Mouse (Mus musculus) midbrain, embryonic 10.5 days (tissue): ENCODE measurements at regions not wholly inside any gene's neighbourhood (a gene's known extent, or its start where the extent isn't known, plus 50 kb on each side); places are given as distances from the start of the nearest gene placed in this dataset.
A peak's percentile ranks its signal among the peaks of the same experiment; 100 is the strongest.
"Not testable (repeated sequence)": the region's sequence is repeated elsewhere in the genome, so short reads cannot be mapped to it uniquely, and the experiment has no call there.

Experiments
- DNase-seq: peaks from one replicate; pipeline ENCODE4 v3.0.0-alpha.2; 2017; ENCODE audit warnings: low spot score
- H3K27ac ChIP-seq: fragments of 300-500 bp; sonication (generic); replicated peaks from 2 replicates; pipeline ENCODE4 v1.5.1; 2016; ENCODE audit warnings: mild to moderate bottlenecking
- H3K27me3 ChIP-seq: fragments of 300-500 bp; sonication (generic); 2 replicates; pipeline ENCODE4 v1.6.1; 2016; ENCODE audit warnings: low read depth, mild to moderate bottlenecking; ENCODE audit not compliant: poor library complexity, severe bottlenecking
- H3K36me3 ChIP-seq: fragments of 300-500 bp; sonication (generic); 2 replicates; pipeline ENCODE4 v1.6.1; 2016; ENCODE audit warnings: mild to moderate bottlenecking, moderate library complexity
- H3K4me1 ChIP-seq: fragments of 300-500 bp; sonication (generic); 2 replicates; pipeline ENCODE4 v1.6.1; 2016
- H3K4me3 ChIP-seq: fragments of 300-500 bp; sonication (generic); 2 replicates; pipeline ENCODE4 v1.5.1; 2016; ENCODE audit warnings: mild to moderate bottlenecking, moderate library complexity
- H3K9me3 ChIP-seq: fragments of 300-500 bp; sonication (generic); replicated peaks from 2 replicates; pipeline ENCODE4 v1.6.1; 2016; ENCODE audit warnings: mild to moderate bottlenecking
- WGBS: fragments of 180-500 bp; shearing (Covaris S2); methylation state at CpG from one replicate; pipeline ENCODE4 v1.1.7; 2016; 5-methylcytosine and 5-hydroxymethylcytosine counted together

DNA sequence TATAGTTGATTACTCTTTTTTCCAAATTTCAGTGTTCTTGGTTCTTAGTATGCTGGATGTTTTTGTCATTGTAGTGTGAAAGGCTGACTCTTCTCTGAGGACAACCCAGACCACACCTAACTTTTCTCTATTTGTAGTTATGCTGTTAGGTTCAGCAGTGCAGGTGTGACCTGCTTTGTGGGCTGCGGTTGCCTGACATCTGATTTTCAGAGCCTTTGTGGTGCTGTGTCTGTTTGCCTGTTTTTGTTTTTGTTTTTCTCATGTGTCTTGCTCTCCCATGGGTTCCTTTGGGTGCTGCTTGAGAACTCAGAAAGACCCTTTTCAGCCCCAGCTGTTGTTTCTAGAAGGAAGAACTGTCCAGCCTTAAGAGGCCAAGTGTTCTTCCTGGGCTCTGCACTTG, 52.0 kb upstream of the Trpm1 start:
- Histone ChIP-seq H3K4me1 (no peaks in the 10 kb centered on the region), H3K9me3 (0 out of 2 replicates have a peak, but pooled peaks cover 5% of the 10 kb centered on the region), H3K36me3 (no peaks in the 10 kb centered on the region), H3K4me3 (no peak overlapping the region), H3K27me3 (no peaks in the 10 kb centered on the region), H3K27ac (no peak overlapping the region)
- 86% methylated on average over 1 of the region's 1 CpGs for WGBS
- DNase-seq = no peak

DNA sequence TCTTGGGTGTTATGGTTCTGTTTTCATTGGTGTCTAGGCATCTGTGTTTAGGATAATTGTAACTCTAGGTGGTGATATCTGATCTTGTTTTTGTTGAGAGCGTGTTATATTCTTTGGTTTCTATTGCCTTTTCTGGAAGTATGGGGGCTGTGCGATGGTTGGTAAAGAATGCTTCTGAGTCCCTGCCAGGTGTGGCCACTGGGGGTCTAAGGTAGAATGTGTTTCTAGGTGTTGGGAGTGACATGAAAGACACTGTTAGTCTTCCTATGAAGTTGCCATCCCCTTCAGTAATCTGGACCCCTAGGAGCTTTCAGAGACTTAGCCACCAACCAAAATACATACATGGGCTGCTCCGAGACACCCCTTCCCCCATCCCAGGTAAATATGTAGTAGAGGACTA, 54.0 kb upstream of the Trpm1 start:
- Histone ChIP-seq H3K9me3 (no peaks in the 10 kb centered on the region), H3K27me3 (no peaks in the 10 kb centered on the region), H3K36me3 (no peaks in the 10 kb centered on the region), H3K4me3 (no peak overlapping the region), H3K27ac (no peak overlapping the region), H3K4me1 (no peaks in the 10 kb centered on the region)
- no peak for DNase-seq
- WGBS = 87% methylated on average over 3 of the region's 3 CpGs

DNA sequence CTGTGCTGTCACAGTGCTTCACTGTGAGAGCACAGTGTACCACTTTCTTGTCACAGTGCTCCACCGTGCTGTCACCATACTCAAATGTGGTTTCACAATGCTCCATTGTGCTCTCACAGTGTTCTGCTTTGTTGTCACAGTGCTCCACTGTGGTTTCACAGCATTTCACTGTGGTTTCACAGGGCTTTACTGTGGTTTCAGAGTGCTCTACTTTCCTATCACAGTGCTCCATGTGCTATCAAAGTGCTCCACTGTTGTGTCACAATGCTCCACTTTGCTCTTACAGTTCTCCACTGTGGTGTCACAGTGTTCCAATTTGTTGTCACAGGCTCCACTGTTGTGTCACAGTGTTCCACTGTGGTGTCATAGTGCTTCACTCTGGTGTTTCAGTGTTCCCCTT, 63.6 kb upstream of the Trpm1 start:
- no peaks in the 10 kb centered on the region for H3K9me3 ChIP-seq
- no peaks in the 10 kb centered on the region for H3K36me3 ChIP-seq
- no peak overlapping the region for H3K27ac ChIP-seq
- 89% methylated on average over 1 of the region's 1 CpGs for WGBS
- H3K27me3 ChIP-seq = no peaks in the 10 kb centered on the region
- no peak for DNase-seq
- H3K4me3 ChIP-seq = no peak overlapping the region
- no peaks in the 10 kb centered on the region for H3K4me1 ChIP-seq

DNA sequence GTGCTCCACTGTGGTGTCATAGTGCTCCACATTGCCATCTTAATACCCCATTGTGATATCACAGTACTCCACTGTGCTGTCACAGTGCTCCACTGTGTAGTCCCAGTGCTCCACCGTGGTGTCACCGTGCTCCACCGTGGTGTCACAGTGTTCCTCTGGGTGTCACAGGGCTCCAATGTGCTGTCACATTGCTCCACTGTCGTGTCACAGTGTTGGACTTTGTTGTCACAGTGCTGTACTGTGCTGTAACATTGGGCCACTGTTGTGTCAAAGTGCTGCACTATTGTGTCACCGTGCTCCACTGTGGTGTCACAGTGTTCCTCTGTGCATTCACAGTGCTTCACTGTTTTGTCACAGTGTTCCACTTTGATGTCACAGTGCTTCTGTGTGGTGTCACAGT, 64.6 kb upstream of the Trpm1 start:
- DNase-seq = no peak
- H3K4me3 ChIP-seq = no peak overlapping the region
- no peak overlapping the region for H3K27ac ChIP-seq
- H3K36me3 ChIP-seq = no peaks in the 10 kb centered on the region
- no peaks in the 10 kb centered on the region for H3K9me3 ChIP-seq
- H3K4me1 ChIP-seq = no peaks in the 10 kb centered on the region
- 89% methylated on average over 5 of the region's 5 CpGs for WGBS
- no peaks in the 10 kb centered on the region for H3K27me3 ChIP-seq

DNA sequence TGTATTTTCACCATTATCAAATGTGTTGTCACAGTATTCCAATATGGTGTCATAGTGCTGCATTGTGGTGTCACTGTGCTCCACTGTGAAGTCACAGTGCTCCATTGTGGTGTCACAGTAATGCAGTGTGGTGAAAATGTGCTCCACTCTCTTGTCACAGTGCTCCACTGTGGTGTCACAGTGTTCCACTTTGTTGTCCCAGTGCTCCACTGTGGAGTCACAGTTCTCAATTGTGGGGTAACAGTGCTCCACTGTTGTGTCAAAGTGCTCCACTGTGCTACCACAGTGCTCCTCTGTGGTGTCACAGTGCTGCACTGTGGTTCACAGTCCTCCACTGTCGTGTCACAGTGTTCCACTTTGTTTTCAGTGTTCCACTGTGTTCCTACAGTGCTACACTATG, 69.7 kb upstream of the Trpm1 start:
- H3K4me3 ChIP-seq, H3K9me3 ChIP-seq, H3K27ac ChIP-seq, H3K36me3 ChIP-seq, DNase-seq, H3K4me1 ChIP-seq, H3K27me3 ChIP-seq: not testable (repeated sequence)
- WGBS = 75% methylated on average over 1 of the region's 1 CpGs

DNA sequence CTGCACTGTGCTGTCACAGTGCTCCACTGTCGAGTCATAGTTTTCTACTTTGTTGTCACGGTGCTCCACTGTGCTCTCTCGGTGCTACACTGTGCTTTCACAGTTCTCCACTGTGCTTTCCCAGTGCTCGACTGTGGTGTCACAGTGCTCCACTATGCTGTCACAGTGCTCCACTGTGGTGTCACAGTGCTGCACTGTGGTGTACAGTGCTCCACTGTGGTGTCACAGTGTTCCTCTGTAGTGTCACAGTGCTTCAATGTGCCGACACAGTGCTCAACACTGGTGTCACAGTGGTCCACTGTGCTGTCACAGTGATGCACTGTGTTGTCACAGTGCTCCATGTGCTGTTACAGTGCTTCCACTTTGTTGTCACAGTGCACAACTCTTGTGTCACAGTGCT, 71.0 kb upstream of the Trpm1 start:
- DNase-seq = no peak
- 82% methylated on average over 5 of the region's 5 CpGs for WGBS
- H3K4me1 ChIP-seq = no peaks in the 10 kb centered on the region
- no peaks in the 10 kb centered on the region for H3K9me3 ChIP-seq
- H3K4me3 ChIP-seq = no peak overlapping the region
- H3K27me3 ChIP-seq = no peaks in the 10 kb centered on the region
- H3K36me3 ChIP-seq = no peaks in the 10 kb centered on the region
- H3K27ac ChIP-seq = no peak overlapping the region

DNA sequence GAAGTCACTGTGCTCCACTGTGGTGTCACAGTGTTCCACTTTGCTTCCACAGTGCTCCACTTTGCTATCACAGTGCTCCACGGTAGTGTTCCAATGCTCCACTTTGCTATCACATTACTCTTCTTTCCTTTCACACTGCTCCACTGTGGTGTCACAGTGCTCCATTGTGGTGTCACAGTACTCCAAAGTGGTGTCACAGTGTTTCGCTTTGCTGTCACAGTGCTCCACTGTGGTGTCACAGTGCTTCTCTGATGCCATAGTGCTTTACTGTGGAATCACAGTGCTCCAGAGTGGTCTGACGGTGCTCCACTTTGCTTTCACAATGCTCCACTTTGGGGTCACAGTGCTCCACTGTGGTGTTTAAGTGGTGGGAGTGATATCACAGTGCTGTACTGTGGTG, 71.4 kb upstream of the Trpm1 start:
- DNase-seq = no peak
- 89% methylated on average over 3 of the region's 3 CpGs for WGBS
- Histone ChIP-seq H3K27ac (no peak overlapping the region), H3K9me3 (no peaks in the 10 kb centered on the region), H3K4me1 (no peaks in the 10 kb centered on the region), H3K36me3 (no peaks in the 10 kb centered on the region), H3K4me3 (no peak overlapping the region), H3K27me3 (no peaks in the 10 kb centered on the region)

DNA sequence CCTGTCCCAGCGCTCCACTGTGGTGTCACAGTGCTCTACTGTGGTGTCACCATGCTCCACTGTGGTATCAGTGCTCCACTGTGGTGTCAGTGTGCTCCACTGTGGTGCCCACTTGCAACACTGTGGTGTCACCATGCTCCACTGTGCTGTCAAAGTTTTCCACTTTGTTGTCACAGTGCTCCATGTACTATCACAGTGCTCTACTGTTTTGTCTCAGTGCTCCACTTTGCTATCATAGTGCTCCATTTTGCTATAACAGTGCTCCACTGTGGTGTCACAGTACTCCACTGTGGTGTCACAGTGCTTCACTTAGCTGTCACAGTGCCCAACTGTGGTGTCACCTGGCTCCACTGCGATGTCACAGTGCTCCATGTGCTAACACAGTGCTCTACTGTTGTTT, 72.0 kb upstream of the Trpm1 start:
- no peaks in the 10 kb centered on the region for H3K27me3 ChIP-seq
- H3K4me1 ChIP-seq = no peaks in the 10 kb centered on the region
- no peak overlapping the region for H3K27ac ChIP-seq
- no peak for DNase-seq
- no peak overlapping the region for H3K4me3 ChIP-seq
- no peaks in the 10 kb centered on the region for H3K9me3 ChIP-seq
- H3K36me3 ChIP-seq = no peaks in the 10 kb centered on the region
- WGBS = 74% methylated on average over 2 of the region's 2 CpGs

DNA sequence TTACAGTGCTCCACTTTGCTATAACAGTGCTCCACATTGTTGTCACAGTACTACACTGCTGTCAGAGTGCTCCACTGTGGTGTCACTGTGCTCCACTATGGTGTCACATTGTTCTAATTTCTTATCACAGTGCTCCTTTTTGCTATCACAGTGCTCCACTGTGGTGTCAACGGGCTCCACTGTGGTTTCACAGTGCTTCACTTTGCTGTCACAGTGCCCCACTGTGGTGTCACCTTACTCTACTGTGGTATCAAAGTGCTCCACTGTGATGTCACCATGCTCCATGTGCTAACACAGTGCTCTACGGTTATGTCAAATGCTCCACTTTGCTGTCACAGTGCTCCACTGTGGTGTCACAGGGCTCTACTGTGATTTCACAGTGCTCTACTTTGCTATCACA, 72.6 kb upstream of the Trpm1 start:
- Histone ChIP-seq H3K36me3 (no peaks in the 10 kb centered on the region), H3K9me3 (no peaks in the 10 kb centered on the region), H3K4me1 (no peaks in the 10 kb centered on the region), H3K27ac (no peak overlapping the region), H3K4me3 (no peak overlapping the region), H3K27me3 (no peaks in the 10 kb centered on the region)
- WGBS = 81% methylated on average over 2 of the region's 2 CpGs
- DNase-seq = no peak

DNA sequence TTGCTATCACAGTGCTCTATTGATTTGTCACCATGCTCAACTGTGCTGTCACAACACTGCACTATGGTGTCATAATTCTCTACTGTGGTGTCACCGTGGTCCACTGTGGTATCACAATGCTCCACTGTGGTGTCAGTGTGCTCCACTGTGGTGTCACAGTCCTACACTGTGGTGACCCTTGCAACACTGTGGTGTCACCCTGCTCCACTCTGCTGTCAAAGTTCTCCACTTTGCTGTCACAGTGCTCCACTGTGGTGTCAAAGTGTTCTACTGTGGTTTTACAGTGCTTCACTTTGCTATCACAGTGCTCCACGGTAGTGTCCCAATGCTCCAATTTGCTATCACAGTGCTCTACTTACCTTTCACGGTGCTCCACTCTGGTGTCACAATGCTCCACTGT, 74.3 kb upstream of the Trpm1 start:
- Histone ChIP-seq H3K4me1 (no peaks in the 10 kb centered on the region), H3K27me3 (no peaks in the 10 kb centered on the region), H3K9me3 (no peaks in the 10 kb centered on the region), H3K36me3 (no peaks in the 10 kb centered on the region), H3K27ac (no peak overlapping the region), H3K4me3 (no peak overlapping the region)
- DNase-seq = no peak
- WGBS = 92% methylated on average over 3 of the region's 3 CpGs

DNA sequence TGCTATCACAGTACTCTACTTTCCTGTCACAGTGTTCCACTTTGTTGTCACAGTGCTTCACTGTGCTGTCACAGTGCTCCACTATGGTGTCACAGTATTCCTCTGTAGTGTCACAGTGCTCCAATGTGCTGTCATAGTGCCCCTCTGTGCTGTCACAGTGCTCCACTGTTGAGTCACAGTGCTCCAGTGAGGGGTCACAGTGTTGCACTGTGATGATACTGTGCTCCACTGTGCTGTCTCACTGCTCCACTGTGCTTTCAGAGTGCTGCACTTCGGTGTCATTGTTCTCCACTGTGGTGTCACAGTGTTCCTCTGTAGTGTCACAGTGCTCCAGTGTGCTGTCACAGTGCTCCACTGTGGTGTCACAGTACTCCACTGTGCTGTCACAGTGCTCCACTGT, 75.0 kb upstream of the Trpm1 start:
- Histone ChIP-seq H3K36me3 (no peaks in the 10 kb centered on the region), H3K27ac (no peak overlapping the region), H3K4me3 (no peak overlapping the region), H3K27me3 (no peaks in the 10 kb centered on the region), H3K9me3 (no peaks in the 10 kb centered on the region), H3K4me1 (no peaks in the 10 kb centered on the region)
- WGBS = 76% methylated on average over 1 of the region's 1 CpGs
- peak; percentile 6 for DNase-seq

DNA sequence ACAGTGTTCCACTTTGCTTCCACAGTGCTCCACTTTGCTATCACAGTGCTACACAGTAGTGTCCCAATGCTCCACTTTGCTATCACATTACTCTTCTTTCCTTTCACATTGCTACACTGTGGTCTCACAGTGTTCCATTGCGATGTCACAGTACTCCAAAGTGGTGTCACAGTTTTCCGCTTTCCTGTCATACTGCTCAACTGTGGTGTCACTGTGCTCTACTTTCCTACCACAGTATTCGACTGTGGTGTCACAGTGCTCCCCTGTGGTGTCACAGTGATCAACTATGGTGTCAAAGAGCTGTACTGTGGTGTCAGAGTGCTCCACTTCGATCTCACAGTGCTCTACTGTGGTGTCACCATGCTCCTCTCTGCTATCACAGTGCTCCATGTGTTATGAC, 76.1 kb upstream of the Trpm1 start:
- no peaks in the 10 kb centered on the region for H3K36me3 ChIP-seq
- H3K27ac ChIP-seq = no peak overlapping the region
- no peaks in the 10 kb centered on the region for H3K4me1 ChIP-seq
- DNase-seq = peak; percentile 5
- no peak overlapping the region for H3K4me3 ChIP-seq
- WGBS = 78% methylated on average over 4 of the region's 4 CpGs
- no peaks in the 10 kb centered on the region for H3K9me3 ChIP-seq
- H3K27me3 ChIP-seq = no peaks in the 10 kb centered on the region

DNA sequence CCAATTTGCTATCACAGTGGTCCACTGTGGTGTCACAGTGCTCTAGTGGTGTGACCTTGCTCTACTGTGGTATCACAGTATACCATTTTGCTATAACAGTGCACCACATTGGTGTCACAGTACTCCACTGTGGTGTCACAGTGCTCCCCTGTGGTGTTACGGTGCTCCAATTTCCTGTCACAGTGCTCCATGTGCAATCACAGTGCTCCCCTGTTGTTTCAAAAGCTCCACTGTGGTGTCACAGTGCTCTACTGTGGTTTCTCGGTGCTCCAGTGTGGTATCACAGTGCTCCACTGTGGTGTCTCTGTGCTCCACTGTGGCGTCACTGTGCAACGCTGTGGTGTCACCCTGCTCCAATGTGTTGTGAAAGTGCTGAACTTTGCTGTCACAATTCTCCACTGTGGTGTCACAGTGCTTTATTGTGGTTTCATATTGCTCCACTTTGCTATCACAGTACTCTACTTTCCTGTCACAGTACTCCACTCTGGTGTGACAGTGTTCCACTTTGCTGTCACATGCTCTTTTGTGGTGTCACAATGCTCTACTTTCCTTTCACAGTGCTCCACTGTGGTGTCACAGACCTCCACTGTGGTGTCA, 76.8 kb upstream of the Trpm1 start:
- WGBS = 86% methylated on average over 4 of the region's 4 CpGs
- H3K4me1 ChIP-seq = no peaks in the 10 kb centered on the region
- no peaks in the 10 kb centered on the region for H3K36me3 ChIP-seq
- H3K27me3 ChIP-seq = no peaks in the 10 kb centered on the region
- peak; percentile 10 for DNase-seq
- H3K4me3 ChIP-seq = no peak overlapping the region
- no peaks in the 10 kb centered on the region for H3K9me3 ChIP-seq
- H3K27ac ChIP-seq = no peak overlapping the region

DNA sequence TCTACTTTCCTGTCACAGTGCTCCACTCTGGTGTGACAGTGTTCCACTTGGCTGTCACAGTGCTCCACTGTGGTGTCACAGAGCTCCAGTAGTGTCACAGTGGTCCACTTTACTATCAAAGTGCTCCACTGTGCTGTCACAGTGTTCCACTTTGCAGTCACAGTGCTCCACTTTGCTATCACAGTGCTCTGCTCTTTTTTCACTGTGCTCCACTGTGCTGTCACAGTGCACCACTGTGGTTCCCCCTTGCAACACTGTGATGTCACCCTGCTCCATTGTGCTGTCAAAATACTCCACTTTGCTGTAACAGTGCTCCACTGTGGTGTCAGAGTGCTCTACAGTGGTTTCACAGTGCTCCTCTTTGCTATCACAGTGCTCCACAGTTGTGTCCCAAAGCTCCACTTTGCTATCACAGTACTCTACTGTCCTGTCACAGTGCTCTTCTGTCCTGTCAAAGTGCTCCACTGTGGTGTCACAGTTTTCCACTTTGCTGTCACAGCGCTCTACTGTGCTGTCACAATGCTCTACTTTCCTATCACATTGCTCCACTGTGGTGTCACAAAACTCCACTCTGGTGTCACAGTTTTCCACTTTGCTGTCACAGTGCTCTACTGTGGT, 77.8 kb upstream of the Trpm1 start:
- H3K4me3 ChIP-seq = no peak overlapping the region
- DNase-seq = peak; percentile 9
- no peak overlapping the region for H3K27ac ChIP-seq
- no peaks in the 10 kb centered on the region for H3K27me3 ChIP-seq
- H3K9me3 ChIP-seq = no peaks in the 10 kb centered on the region
- no peaks in the 10 kb centered on the region for H3K36me3 ChIP-seq
- no peaks in the 10 kb centered on the region for H3K4me1 ChIP-seq
- 91% methylated on average over 1 of the region's 1 CpGs for WGBS
